Mouse (Mus musculus) kidney, adult 2 months (tissue): ENCODE measurements around the gene Tpcn2. TPM values are rescaled to one million over a fixed set of nuclear protein-coding genes. Genes with fewer than 3 reads are reported as not detected.

ENCODE experiments used
- DNase-seq: peaks from one replicate; pipeline ENCODE4 v3.0.0; 2021
- H3K27ac ChIP-seq: fragments of 200-500 bp; 2 replicates; pipeline ENCODE4 v1.5.1; 2012; ENCODE audit warnings: low read depth, low read length, control low read depth, inconsistent platforms; ENCODE audit not compliant: insufficient read depth
- H3K27me3 ChIP-seq: fragments of 200-500 bp; replicated peaks from 2 replicates; pipeline ENCODE4 v1.6.1; 2012; ENCODE audit warnings: mild to moderate bottlenecking, moderate library complexity, low read length, inconsistent platforms; ENCODE audit not compliant: control insufficient read depth, insufficient read depth
- H3K36me3 ChIP-seq: fragments of 200-500 bp; 2 replicates; pipeline ENCODE4 v1.6.1; 2012; ENCODE audit warnings: mild to moderate bottlenecking, moderate library complexity, low read length, inconsistent platforms; ENCODE audit not compliant: control insufficient read depth, insufficient read depth
- H3K4me1 ChIP-seq: fragments of 200-500 bp; 2 replicates; pipeline ENCODE4 v1.6.1; 2011; ENCODE audit warnings: low read length; ENCODE audit not compliant: control insufficient read depth, insufficient read depth
- H3K4me3 ChIP-seq: fragments of 200-500 bp; 2 replicates; pipeline ENCODE4 v1.5.1; 2011; ENCODE audit warnings: mild to moderate bottlenecking, low read depth, low read length, control low read depth; ENCODE audit not compliant: insufficient read depth
- CTCF ChIP-seq: fragments of 200-500 bp; conservative IDR thresholded peaks from 2 replicates; pipeline ENCODE4 v1.5.1; 2011; ENCODE audit warnings: low read depth, mild to moderate bottlenecking, control low read depth, low read length, moderate library complexity, mixed read lengths; ENCODE audit not compliant: insufficient read depth, insufficient read length
- POLR2A ChIP-seq: fragments of 200-500 bp; IDR thresholded peaks from one replicate; pipeline ENCODE4 v1.6.1; 2011; ENCODE audit warnings: low read depth, low read length, control low read depth
- WGBS: fragments of 180-500 bp; shearing (Covaris S2); methylation state at CpG from one replicate; pipeline ENCODE4 v1.1.7; 2018; 5-methylcytosine and 5-hydroxymethylcytosine counted together
- polyA plus RNA-seq: library from polyadenylated mRNA; depleted of rRNA; stranded (reverse); fragments of >200 nt; gene quantifications from 2 replicates; pipeline ENCODE4 v1.2.3, GENCODE M21; 2012

The Tpcn2 gene
- polyA plus RNA-seq, 1 experiment, result 9.5 TPM

DNA sequence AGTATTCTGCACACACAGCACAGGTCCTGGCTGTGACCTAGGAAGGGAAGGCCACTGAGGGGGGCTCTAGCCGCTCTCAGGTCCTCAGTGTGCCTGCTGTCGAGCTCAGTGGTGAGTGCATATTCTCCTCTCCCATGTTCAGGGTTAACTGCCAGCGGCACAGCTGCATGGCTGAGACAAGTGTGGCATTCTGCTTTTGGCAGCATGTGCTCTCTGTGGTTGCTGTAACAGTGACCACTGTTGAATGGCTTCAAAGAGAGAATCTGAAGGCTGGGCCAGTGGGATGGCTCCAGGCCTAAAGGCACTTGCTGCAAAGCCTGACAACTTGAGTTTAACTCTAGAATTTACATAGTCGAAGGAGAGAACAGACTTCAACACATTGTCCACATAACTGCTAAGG lies 33.7 kb upstream of the Tpcn2 start:
- Histone ChIP-seq H3K36me3 (no peaks in the 10 kb centered on the region), H3K4me3 (no peak overlapping the region), H3K27ac (no peak overlapping the region), H3K27me3 (no peaks in the 10 kb centered on the region), H3K4me1 (no peaks in the 10 kb centered on the region)
- no peak for DNase-seq
- WGBS, result 82% methylated on average over 4 of the region's 4 CpGs
- TF ChIP-seq CTCF, result no peak
- no peak for TF ChIP-seq POLR2A

DNA sequence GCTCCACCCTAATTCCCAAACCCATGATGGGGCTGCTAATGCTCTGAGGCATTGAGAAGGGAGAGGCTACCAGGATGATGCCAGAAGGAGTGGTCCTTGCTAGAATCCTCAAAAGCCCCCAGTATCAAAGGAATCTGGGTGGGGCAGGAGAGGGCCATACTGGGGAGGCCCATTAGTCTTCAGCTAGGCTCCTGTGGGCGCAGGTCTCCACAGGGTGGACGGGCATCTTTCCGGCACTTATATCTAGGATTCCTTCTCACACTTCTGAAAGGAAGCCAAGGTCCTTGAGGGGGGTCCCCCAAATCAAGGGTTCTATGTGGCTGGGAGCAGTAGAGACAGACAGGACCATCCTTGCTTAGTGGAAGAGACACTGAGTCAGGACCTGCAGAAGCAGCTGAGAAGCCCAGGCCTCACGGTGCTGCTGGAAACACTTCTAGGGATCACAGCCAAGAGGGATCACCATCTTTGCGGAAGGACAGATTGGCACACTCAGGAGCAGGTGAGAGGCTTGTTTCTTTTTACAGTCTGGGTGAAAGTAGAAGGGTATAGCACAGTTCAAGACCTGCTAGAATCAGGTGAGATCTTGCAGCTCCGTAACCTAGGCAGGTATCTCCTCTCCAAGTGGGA lies 31.1 kb upstream of the Tpcn2 start, which contains the start of gene Mrgprd:
Gene Mrgprd (plus strand): TSS at position 51 of the 627 bp plus-strand sequence.
- TF ChIP-seq POLR2A (no peak), CTCF (no peak)
- no peak for DNase-seq
- Histone ChIP-seq H3K4me1 (no peaks in the 10 kb centered on the region), H3K4me3 (no peak within 1 kb of the TSS), H3K27me3 (no peaks in the 10 kb centered on the region), H3K36me3 (no peaks in the 10 kb centered on the region), H3K27ac (no peak within 1 kb of the TSS)
- WGBS, result 97% methylated on average over 6 of the region's 6 CpGs

DNA sequence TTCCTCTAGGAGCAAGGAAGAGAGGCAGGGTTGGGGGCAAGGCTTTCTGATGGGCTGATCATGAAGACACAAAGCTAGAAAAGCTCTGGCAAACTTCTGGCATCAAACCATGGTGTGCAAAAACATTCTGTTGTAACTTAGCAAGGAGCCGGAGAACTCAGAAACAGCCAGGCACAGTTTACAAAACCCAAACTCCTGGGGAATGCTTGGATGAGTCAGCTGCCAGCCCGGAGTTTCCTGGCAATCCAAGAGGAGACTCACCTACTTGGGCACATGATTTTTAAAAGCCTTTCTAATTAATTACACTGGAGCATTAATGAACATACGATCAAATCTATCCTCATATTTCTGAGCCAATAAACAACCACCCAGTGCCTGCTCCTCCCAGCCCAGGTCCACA lies 28.3 kb upstream of the Tpcn2 start:
- H3K4me1 ChIP-seq, result no peaks in the 10 kb centered on the region
- TF ChIP-seq POLR2A, result no peak
- no peak overlapping the region for H3K4me3 ChIP-seq
- no peaks in the 10 kb centered on the region for H3K27me3 ChIP-seq
- DNase-seq, result no peak
- 78% methylated on average over 3 of the region's 3 CpGs for WGBS
- no peaks in the 10 kb centered on the region for H3K36me3 ChIP-seq
- H3K27ac ChIP-seq, result no peak overlapping the region

DNA sequence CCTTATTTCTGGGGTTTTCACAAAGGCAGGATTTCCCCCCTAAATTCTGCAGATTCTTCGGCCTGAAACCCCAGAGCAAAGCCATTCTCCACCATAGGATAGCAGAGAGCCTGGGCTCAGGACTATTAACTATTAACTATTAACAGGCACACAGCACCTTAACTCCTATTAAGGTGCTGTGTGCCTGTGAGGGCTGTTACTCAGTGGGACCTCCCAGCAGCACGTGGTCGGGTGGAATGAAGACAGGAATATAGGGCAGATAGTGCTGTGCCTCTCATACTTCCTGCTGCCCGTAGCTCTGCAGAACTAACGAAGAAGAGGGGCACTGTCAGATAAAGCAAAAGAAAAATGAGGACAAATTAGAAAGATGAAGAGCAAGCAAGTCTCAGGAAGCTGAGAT lies 26.7 kb upstream of the Tpcn2 start:
- 36% methylated on average over 5 of the region's 5 CpGs for WGBS
- TF ChIP-seq POLR2A (no peak), CTCF (no peak)

DNA sequence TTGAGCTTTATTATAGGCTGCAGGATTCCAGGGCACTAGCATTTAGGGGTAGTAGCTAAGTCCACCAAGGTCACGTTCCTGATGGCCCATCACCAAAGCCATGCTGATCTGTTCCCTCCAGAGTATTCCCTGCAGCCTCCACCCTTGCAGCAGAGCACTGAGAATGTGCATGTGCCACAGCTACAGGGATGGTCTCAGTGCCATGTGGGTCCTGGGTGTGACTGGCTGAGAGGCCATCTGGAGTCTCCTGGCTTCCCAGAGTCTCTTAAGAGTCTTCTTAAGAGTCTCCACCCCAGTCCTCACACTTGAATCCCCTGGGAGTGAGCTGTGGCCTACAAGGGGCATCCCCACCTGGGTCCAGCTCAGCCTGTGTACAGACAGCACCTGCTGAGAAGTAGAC lies 26.1 kb upstream of the Tpcn2 start:
- H3K36me3 ChIP-seq, result no peaks in the 10 kb centered on the region
- DNase-seq, result no peak
- H3K27ac ChIP-seq, result no peak overlapping the region
- 80% methylated on average over 1 of the region's 1 CpGs for whole genome bisulfite sequencing
- TF ChIP-seq CTCF (no peak), POLR2A (no peak)
- no peak overlapping the region for H3K4me3 ChIP-seq
- no peaks in the 10 kb centered on the region for H3K4me1 ChIP-seq
- H3K27me3 ChIP-seq, result no peaks in the 10 kb centered on the region

More for the DNA sequence above, 26.7 kb upstream of the Tpcn2 start:
- Histone ChIP-seq H3K27ac (no peak overlapping the region), H3K4me1 (no peaks in the 10 kb centered on the region), H3K27me3 (no peaks in the 10 kb centered on the region), H3K4me3 (no peak overlapping the region), H3K36me3 (no peaks in the 10 kb centered on the region)
- DNase-seq, result no peak

DNA sequence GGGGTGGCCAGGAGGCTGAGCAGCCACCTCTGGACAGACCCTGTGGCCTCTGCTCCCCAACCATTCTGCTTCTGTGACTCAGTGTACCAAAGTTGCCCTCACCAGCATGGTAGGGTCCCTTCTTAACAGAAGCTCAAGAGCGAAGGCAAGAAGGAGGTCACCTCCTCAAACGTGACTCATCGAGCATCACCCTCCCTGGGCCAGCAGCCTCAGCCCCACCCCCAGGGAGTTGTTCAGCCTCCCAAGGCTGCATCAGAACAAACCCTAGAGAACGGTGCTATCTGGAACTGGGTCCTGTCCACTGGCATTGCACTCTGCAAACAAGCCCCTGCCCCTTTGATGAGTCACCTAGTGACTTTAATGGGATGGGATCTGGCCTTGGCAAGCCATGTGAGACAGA lies 25.1 kb upstream of the Tpcn2 start:
- no peak for DNase-seq
- Histone ChIP-seq H3K36me3 (no peaks in the 10 kb centered on the region), H3K4me3 (no peak overlapping the region), H3K4me1 (no peaks in the 10 kb centered on the region), H3K27ac (no peak overlapping the region), H3K27me3 (no peaks in the 10 kb centered on the region)
- WGBS, result 79% methylated on average over 4 of the region's 4 CpGs
- TF ChIP-seq CTCF (no peak), POLR2A (no peak)

DNA sequence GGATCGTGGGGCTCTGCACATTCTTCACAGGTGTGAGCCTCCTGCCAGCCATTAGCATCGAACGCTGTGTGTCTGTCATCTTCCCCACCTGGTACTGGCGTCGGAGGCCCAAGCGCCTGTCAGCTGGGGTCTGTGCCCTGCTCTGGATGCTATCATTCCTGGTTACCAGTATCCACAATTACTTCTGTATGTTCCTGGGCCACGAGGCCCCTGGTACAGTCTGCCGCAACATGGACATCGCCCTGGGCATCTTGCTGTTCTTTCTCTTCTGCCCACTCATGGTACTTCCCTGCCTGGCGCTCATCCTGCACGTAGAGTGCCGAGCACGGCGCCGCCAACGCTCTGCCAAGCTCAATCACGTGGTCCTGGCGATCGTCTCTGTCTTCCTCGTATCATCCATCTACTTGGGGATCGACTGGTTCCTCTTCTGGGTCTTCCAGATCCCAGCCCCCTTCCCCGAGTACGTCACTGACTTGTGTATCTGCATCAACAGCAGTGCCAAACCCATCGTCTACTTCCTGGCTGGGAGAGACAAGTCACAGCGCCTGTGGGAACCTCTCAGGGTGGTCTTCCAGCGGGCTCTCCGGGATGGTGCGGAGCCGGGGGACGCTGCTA lies 24.4 kb upstream of the Tpcn2 start:
- TF ChIP-seq POLR2A (no peak), CTCF (no peak)
- no peak for DNase-seq
- no peaks in the 10 kb centered on the region for H3K4me1 ChIP-seq
- H3K27me3 ChIP-seq, result no peaks in the 10 kb centered on the region
- WGBS, result 87% methylated on average over 30 of the region's 30 CpGs
- H3K27ac ChIP-seq, result no peak overlapping the region
- H3K4me3 ChIP-seq, result no peak overlapping the region
- no peaks in the 10 kb centered on the region for H3K36me3 ChIP-seq
